Mouse (Mus musculus) olfactory bulb, adult 2 months (tissue): Measurements from ENCODE around the gene Xpo5.

Experiments used
- CTCF ChIP-seq: fragments of 200-500 bp; IDR thresholded peaks from 2 replicates; pipeline ENCODE4 v1.5.1; 2012; ENCODE audit warnings: low read depth, mild to moderate bottlenecking, low read length, moderate library complexity; ENCODE audit not compliant: insufficient read depth
- POLR2A ChIP-seq: fragments of 200-500 bp; IDR thresholded peaks from 2 replicates; pipeline ENCODE4 v1.6.1; 2012; ENCODE audit warnings: mild to moderate bottlenecking, low read depth, low read length, moderate library complexity; ENCODE audit not compliant: insufficient read depth

DNA sequence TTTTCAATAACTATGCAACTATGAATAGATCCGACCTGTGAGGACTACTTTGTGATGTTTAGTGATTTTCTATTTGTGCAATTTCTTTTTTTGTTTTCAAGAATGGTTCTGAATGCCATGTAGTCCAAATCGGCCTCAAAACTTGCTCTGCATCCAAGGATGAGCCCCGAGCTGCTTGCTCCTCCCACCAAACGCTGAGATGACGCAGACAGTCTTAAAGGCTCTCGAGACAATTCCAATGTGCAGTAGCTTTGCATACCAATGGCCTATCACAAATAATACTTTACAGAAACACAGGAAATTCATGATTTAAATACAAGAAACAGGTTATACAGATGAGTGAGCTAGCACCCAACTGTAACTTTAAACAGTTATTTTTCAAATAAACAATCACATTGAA lies 1.4 kb upstream of the Xpo5 start:
- TF ChIP-seq CTCF (no peak), POLR2A (no peak)
